Mouse (Mus musculus): ENCODE results near the gene Olfr487. TPM values are rescaled to one million over a fixed set of nuclear protein-coding genes. Genes with fewer than 3 reads are reported as not detected.
"Not testable (repeated sequence)": the region's sequence is repeated elsewhere in the genome, so short reads cannot be mapped to it uniquely, and the experiment has no call there.

Gene Olfr487
- polyA plus RNA-seq, 1 experiment from 2014 or later = not detected

DNA sequence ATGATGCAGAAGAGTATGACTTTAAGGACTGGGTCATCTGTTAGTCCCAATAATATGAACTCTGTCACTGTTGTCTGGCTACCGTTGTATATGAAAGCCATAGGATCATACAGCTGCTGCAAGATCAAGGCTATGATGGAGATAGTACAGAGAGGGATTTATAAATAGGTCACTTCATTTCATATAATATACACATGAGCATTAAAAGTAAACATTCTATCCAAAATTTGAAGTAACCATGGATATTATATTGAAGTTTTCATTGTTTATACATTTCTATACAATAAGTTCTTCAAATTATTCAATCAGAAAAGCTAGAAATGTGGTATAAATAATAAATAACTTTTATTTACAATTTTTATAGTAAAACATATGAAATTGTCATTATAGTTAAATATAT lies 41.8 kb downstream of the Olfr487 start, which contains the start of gene Olfr486:
Olfr486 (minus strand) TSS at position 101 of the 400 bp plus-strand sequence.
- not testable (repeated sequence) for H3K9me3 ChIP-seq (ENCODE audit: control insufficient read depth, low read length); DNase-seq (ENCODE audit: low spot score); H3K4me3 ChIP-seq (ENCODE audit: low read depth, low read length); ATAC-seq (ENCODE audit: insufficient number of reproducible peaks, low FRiP score, low TSS enrichment, low read depth); H3K4me1 ChIP-seq (ENCODE audit: control insufficient read depth, insufficient read depth, low read length); H3K36me3 ChIP-seq (ENCODE audit: control insufficient read depth, insufficient read depth, low read length); H3K27ac ChIP-seq (replicated peaks; ENCODE audit: low read depth, low read length); H3K9ac ChIP-seq (ENCODE audit: low read length); H3K4me2 ChIP-seq (ENCODE audit: low read depth, severe bottlenecking); H3K27me3 ChIP-seq (ENCODE audit: control insufficient read depth, insufficient read depth, low read length)
- WGBS = 82% methylated on average over 1 of the region's 1 CpGs

DNA sequence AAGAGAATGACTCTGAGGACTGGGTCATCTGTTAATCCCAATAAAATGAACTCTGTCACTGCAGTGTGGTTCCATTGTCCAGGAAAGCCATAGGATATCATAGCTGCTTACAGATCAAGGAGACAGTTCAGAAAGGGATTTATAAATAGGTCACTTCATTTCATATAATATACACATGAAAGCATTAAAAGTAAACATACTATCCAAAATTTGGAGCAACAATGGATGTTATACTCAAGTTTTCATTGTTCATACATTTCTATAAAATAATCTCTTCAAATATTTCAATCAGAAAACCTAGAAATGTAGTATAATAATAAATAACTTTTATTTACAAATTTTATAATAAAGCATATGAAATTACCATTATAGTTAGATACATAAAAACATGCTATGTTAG lies 54.7 kb downstream of the Olfr487 start, which contains the start of gene Olfr485:
Olfr485 (minus strand) TSS at position 101 of the 400 bp plus-strand sequence.
- Histone ChIP-seq H3K9me3 (ENCODE audit: control insufficient read depth, low read length) (no peaks in the 10 kb centered on the region), H3K27me3 (ENCODE audit: control insufficient read depth, insufficient read depth, low read length) (no peaks in the 10 kb centered on the region), H3K4me2 (ENCODE audit: low read depth, severe bottlenecking) (no peak within 1 kb of the TSS), H3K4me3 (ENCODE audit: low read depth, low read length) (no peak within 1 kb of the TSS), H3K36me3 (ENCODE audit: control insufficient read depth, insufficient read depth, low read length) (no peaks in the 10 kb centered on the region), H3K4me1 (ENCODE audit: control insufficient read depth, insufficient read depth, low read length) (no peaks in the 10 kb centered on the region), H3K9ac (ENCODE audit: low read length) (no peak within 1 kb of the TSS), H3K27ac (replicated peaks; ENCODE audit: low read depth, low read length) (no peak within 1 kb of the TSS)
- ATAC-seq (ENCODE audit: insufficient number of reproducible peaks, low FRiP score, low TSS enrichment, low read depth) (no peak), DNase-seq (ENCODE audit: low spot score) (no peak)

Other genes starting within 250 kb of the Olfr487 start
- not detected in 2 replicates for gene Olfr476, start 249.8 kb downstream of the Olfr487 start, polyA plus RNA-seq (2014; fragmentation: Nextera tagmentation; extraction: Ambion mirVana)
- gene Olfr477, start 227.9 kb downstream of the Olfr487 start, polyA plus RNA-seq (2014; fragmentation: Nextera tagmentation; extraction: Ambion mirVana) = not detected in 2 replicates
- not detected in 2 replicates for gene Olfr478, start 180.6 kb downstream of the Olfr487 start, polyA plus RNA-seq (2014; fragmentation: Nextera tagmentation; extraction: Ambion mirVana)
- gene Olfr479, start 163.9 kb downstream of the Olfr487 start, polyA plus RNA-seq (2014; fragmentation: Nextera tagmentation; extraction: Ambion mirVana) = not detected in 2 replicates
- not detected in 2 replicates for gene Olfr480, start 147.3 kb downstream of the Olfr487 start, polyA plus RNA-seq (2014; fragmentation: Nextera tagmentation; extraction: Ambion mirVana)
- gene Olfr481, start 134.8 kb downstream of the Olfr487 start, polyA plus RNA-seq (2014; fragmentation: Nextera tagmentation; extraction: Ambion mirVana) = not detected in 2 replicates
- gene Olfr482, start 117.0 kb downstream of the Olfr487 start, polyA plus RNA-seq (2014; fragmentation: Nextera tagmentation; extraction: Ambion mirVana) = 0.07 TPM in 1 of 2 replicates, not detected in the other
- not detected in 2 replicates for gene Olfr483, start 113.8 kb downstream of the Olfr487 start, polyA plus RNA-seq (2014; fragmentation: Nextera tagmentation; extraction: Ambion mirVana)
- not detected in 2 replicates for gene Olfr484, start 87.2 kb downstream of the Olfr487 start, polyA plus RNA-seq (2014; fragmentation: Nextera tagmentation; extraction: Ambion mirVana)
- not detected in 2 replicates for gene Olfr485, start 54.8 kb downstream of the Olfr487 start, polyA plus RNA-seq (2014; fragmentation: Nextera tagmentation; extraction: Ambion mirVana)
- not detected in 2 replicates for gene Olfr486, start 41.9 kb downstream of the Olfr487 start, polyA plus RNA-seq (2014; fragmentation: Nextera tagmentation; extraction: Ambion mirVana)
- gene Olfr488, start 43.7 kb upstream of the Olfr487 start, polyA plus RNA-seq (2014; fragmentation: Nextera tagmentation; extraction: Ambion mirVana) = not detected in 2 replicates
- not detected in 2 replicates for gene Olfr490, start 74.3 kb upstream of the Olfr487 start, polyA plus RNA-seq (2014; fragmentation: Nextera tagmentation; extraction: Ambion mirVana)
- gene Olfr491, start 98.8 kb upstream of the Olfr487 start, polyA plus RNA-seq (2014; fragmentation: Nextera tagmentation; extraction: Ambion mirVana) = not detected in 2 replicates
- not detected in 2 replicates for gene Olfr492, start 109.0 kb upstream of the Olfr487 start, polyA plus RNA-seq (2014; fragmentation: Nextera tagmentation; extraction: Ambion mirVana)
- gene Olfr493, start 132.3 kb upstream of the Olfr487 start, polyA plus RNA-seq (2014; fragmentation: Nextera tagmentation; extraction: Ambion mirVana) = not detected in 2 replicates
- gene Olfr494, start 150.7 kb upstream of the Olfr487 start, polyA plus RNA-seq (2014; fragmentation: Nextera tagmentation; extraction: Ambion mirVana) = not detected in 2 replicates
- gene Olfr495, start 178.5 kb upstream of the Olfr487 start, polyA plus RNA-seq (2014; fragmentation: Nextera tagmentation; extraction: Ambion mirVana) = not detected in 2 replicates
- gene Olfr497, start 205.8 kb upstream of the Olfr487 start, polyA plus RNA-seq (2014; fragmentation: Nextera tagmentation; extraction: Ambion mirVana) = not detected in 2 replicates